Mouse (Mus musculus): ENCODE measurements around the gene Zbtb26. TPM values are rescaled to one million over a fixed set of nuclear protein-coding genes. Genes with fewer than 3 reads are reported as not detected.

Zbtb26 gene
- total and polyA plus RNA-seq, 2 experiments, result 1.1 to 5.1 TPM

DNA sequence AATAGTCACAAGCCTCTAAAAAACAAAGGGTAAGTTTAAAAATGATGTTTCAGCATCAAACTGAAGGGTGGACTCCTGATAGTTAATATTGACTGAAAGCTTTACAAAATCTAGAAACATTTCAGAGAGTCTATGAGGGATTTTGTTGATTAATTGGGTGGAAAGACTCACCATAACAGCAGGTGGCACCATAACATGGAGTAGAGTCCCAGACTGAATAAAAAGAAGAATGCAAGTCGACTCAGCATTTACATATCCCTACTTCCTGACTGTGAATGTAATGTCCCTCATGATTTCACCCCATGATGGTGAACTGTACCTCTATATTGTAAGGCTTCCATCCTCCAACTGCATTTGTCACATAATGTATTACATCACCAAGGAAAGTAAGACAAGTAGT is 47.4 kb downstream of the Zbtb26 start:
- 44% methylated on average over 1 of the region's 1 CpGs for WGBS
- Histone ChIP-seq H3K79me2 (ENCODE audit: control insufficient read depth, insufficient read depth, low read length) (no peaks in the 10 kb centered on the region), H3K27ac (replicated peaks; ENCODE audit: insufficient read depth, low read depth, low read length) (no peak overlapping the region), H3K27me3 (ENCODE audit: control insufficient read depth, insufficient read depth, low read length) (no peaks in the 10 kb centered on the region), H3K4me1 (ENCODE audit: control insufficient read depth, insufficient read depth, low read length) (no peaks in the 10 kb centered on the region), H3K9ac (ENCODE audit: low read depth, low read length) (no peak overlapping the region), H3K4me3 (ENCODE audit: insufficient read depth, low read depth, low read length) (no peak overlapping the region), H3K36me3 (ENCODE audit: control insufficient read depth, insufficient read depth, low read length) (peaks cover 28% of the 10 kb centered on the region)
- TF ChIP-seq CTCF (IDR thresholded peaks at IDR 0.05; ENCODE audit: low read depth, low read length), result no peak
- TF ChIP-seq POLR2A (IDR thresholded peaks at IDR 0.05; ENCODE audit: extremely low read depth, insufficient read depth, low read length), result no peak
- no peak for DNase-seq (ENCODE audit: extremely low read depth, low read depth, low spot score)

DNA sequence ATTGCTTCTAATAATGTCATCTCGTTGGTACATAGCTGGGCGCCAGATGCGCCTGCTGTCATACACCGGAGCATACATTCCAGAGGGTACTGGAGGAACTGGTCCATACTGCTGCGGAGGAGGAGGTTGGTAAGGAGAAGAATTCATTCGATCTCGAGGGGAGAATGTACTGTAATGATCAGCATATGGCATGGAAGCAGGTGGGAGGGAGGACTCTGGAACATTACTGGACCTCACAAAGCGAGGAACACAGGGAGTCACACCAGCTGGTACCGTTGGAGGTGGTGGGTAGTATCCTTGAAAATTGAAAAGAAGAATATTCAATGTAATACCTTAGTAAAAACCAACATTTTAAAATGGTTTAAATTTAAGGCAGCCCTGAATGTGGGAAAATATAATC is 60.0 kb downstream of the Zbtb26 start:
- H3K9ac ChIP-seq (ENCODE audit: low read depth, low read length), result no peak overlapping the region
- no peaks in the 10 kb centered on the region for H3K79me2 ChIP-seq (ENCODE audit: control insufficient read depth, insufficient read depth, low read length)
- no peak for DNase-seq (ENCODE audit: extremely low read depth, low read depth, low spot score)
- no peaks in the 10 kb centered on the region for H3K27me3 ChIP-seq (ENCODE audit: control insufficient read depth, insufficient read depth, low read length)
- no peak overlapping the region for H3K27ac ChIP-seq (replicated peaks; ENCODE audit: insufficient read depth, low read depth, low read length)
- no peaks in the 10 kb centered on the region for H3K4me1 ChIP-seq (ENCODE audit: control insufficient read depth, insufficient read depth, low read length)
- H3K4me3 ChIP-seq (ENCODE audit: insufficient read depth, low read depth, low read length), result no peak overlapping the region
- peaks cover 24% of the 10 kb centered on the region for H3K36me3 ChIP-seq (ENCODE audit: control insufficient read depth, insufficient read depth, low read length)
- WGBS, result 96% methylated on average over 9 of the region's 9 CpGs
- TF ChIP-seq POLR2A (IDR thresholded peaks at IDR 0.05; ENCODE audit: extremely low read depth, insufficient read depth, low read length) (no peak), CTCF (IDR thresholded peaks at IDR 0.05; ENCODE audit: low read depth, low read length) (no peak)

Other genes with a start within 250 kb of the Zbtb26 start
- gene Olfr366, start 231.6 kb downstream of the Zbtb26 start, total RNA-seq (2014; rRNA removed), result not detected in 2 replicates
- not detected in 2 replicates for gene Olfr366, start 231.6 kb downstream of the Zbtb26 start, polyA plus RNA-seq (2012; rRNA removed)
- not detected in 2 replicates for gene Olfr368, start 116.6 kb downstream of the Zbtb26 start, total RNA-seq (2014; rRNA removed)
- not detected in 2 replicates for gene Olfr368, start 116.6 kb downstream of the Zbtb26 start, polyA plus RNA-seq (2012; rRNA removed)
- 19.9 and 27.1 TPM in 2 replicates for gene Pdcl, start 83.8 kb downstream of the Zbtb26 start, total RNA-seq (2014; rRNA removed)
- 7.0 and 7.8 TPM in 2 replicates for gene Pdcl, start 83.8 kb downstream of the Zbtb26 start, polyA plus RNA-seq (2012; rRNA removed)
- 16.7 and 17.2 TPM in 2 replicates for gene Rc3h2, start 20.2 kb downstream of the Zbtb26 start, total RNA-seq (2014; rRNA removed)
- gene Rc3h2, start 20.2 kb downstream of the Zbtb26 start, polyA plus RNA-seq (2012; rRNA removed), result 2.4 and 3.0 TPM in 2 replicates
- gene Zbtb6, start within 50 bp of the Zbtb26 start, total RNA-seq (2014; rRNA removed), result 8.2 and 8.5 TPM in 2 replicates
- gene Zbtb6, start within 50 bp of the Zbtb26 start, polyA plus RNA-seq (2012; rRNA removed), result 0.88 and 1.1 TPM in 2 replicates
- gene Rabgap1, start 144 bp upstream of the Zbtb26 start, total RNA-seq (2014; rRNA removed), result 18.2 and 19.1 TPM in 2 replicates
- gene Rabgap1, start 144 bp upstream of the Zbtb26 start, polyA plus RNA-seq (2012; rRNA removed), result 3.4 and 4.0 TPM in 2 replicates
- 1.0 and 1.3 TPM in 2 replicates for gene Gpr21, start 73.2 kb upstream of the Zbtb26 start, total RNA-seq (2014; rRNA removed)
- gene Gpr21, start 73.2 kb upstream of the Zbtb26 start, polyA plus RNA-seq (2012; rRNA removed), result 0.06 TPM in 1 of 2 replicates, not detected in the other

Data from liver, adult 2 months (tissue).